Mouse (Mus musculus) kidney, embryonic 15.5 days (tissue): Measurements from ENCODE around the gene Slc22a15. TPM values are rescaled to one million over a fixed set of nuclear protein-coding genes. Genes with fewer than 3 reads are reported as not detected.
A peak's percentile ranks its signal among the peaks of the same experiment; 100 is the strongest.

ENCODE experiments used
- ATAC-seq: fragments of 200-750 bp; cut with Nextera tagmentation; replicated peaks from 2 replicates; pipeline ENCODE4 v1.8.0; 2017; ENCODE audit warnings: moderate TSS enrichment; ENCODE audit not compliant: low FRiP score
- H3K27ac ChIP-seq: fragments of 300-500 bp; sonication (generic); 2 replicates; pipeline ENCODE4 v1.5.1; 2015; ENCODE audit warnings: mild to moderate bottlenecking, inconsistent platforms
- H3K27me3 ChIP-seq: fragments of 300-500 bp; sonication (generic); 2 replicates; pipeline ENCODE4 v1.6.1; 2015; ENCODE audit warnings: inconsistent platforms
- H3K36me3 ChIP-seq: fragments of 300-500 bp; sonication (generic); 2 replicates; pipeline ENCODE4 v1.6.1; 2015; ENCODE audit warnings: inconsistent platforms
- H3K4me1 ChIP-seq: fragments of 300-500 bp; sonication (generic); 2 replicates; pipeline ENCODE4 v1.6.1; 2015; ENCODE audit warnings: inconsistent platforms
- H3K4me2 ChIP-seq: fragments of 300-500 bp; sonication (generic); 2 replicates; pipeline ENCODE4 v1.6.1; 2015; ENCODE audit warnings: moderate library complexity, mild to moderate bottlenecking, inconsistent platforms
- H3K4me3 ChIP-seq: fragments of 300-500 bp; sonication (generic); replicated peaks from 2 replicates; pipeline ENCODE4 v1.5.1; 2015; ENCODE audit warnings: mild to moderate bottlenecking, inconsistent platforms
- H3K9ac ChIP-seq: fragments of 300-500 bp; sonication (generic); 2 replicates; pipeline ENCODE4 v1.6.1; 2015; ENCODE audit warnings: mild to moderate bottlenecking, inconsistent platforms
- H3K9me3 ChIP-seq: fragments of 300-500 bp; sonication (generic); replicated peaks from 2 replicates; pipeline ENCODE4 v1.6.1; 2016; ENCODE audit warnings: inconsistent platforms
- WGBS: fragments of 180-500 bp; shearing (Covaris S2); methylation state at CpG from one replicate; pipeline ENCODE4 v1.1.7; 2015; ENCODE audit warnings: mixed read lengths; 5-methylcytosine and 5-hydroxymethylcytosine counted together
- polyA plus RNA-seq: library from polyadenylated mRNA; unstranded; fragments of >200 nt; fragmentation: Nextera tagmentation; extraction: Ambion mirVana; gene quantifications from 2 replicates; pipeline ENCODE4 v1.2.1, GENCODE M21; 2015

The Slc22a15 gene
- polyA plus RNA-seq, 1 experiment from 2014 or later = 3.1 TPM

DNA sequence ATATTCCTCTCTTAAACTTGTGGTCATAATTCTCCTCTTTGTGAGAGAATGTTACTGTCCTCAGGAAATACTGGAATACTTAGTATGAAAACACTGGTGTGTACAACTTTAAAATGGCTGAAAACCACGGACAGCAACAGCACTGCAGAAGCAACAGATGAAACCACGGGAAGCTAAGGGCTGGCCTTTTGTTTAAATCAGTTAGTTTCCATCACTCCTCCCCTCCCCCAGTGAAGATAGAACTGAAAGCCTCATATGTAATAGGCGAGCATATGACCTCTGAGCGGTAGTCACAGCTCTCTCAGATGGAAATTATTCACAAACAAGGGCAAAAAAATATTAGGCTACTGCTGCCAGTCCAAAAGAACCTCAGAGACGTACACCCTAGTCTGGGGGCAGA lies 10.0 kb downstream of the Slc22a15 start:
- Histone ChIP-seq H3K9ac (no peak overlapping the region), H3K27ac (no peak overlapping the region), H3K9me3 (no peaks in the 10 kb centered on the region), H3K27me3 (no peaks in the 10 kb centered on the region), H3K36me3 (no peaks in the 10 kb centered on the region; the same call in 1 of the 2 replicates), H3K4me3 (no peak overlapping the region), H3K4me1 (no peaks in the 10 kb centered on the region), H3K4me2 (no peak overlapping the region)
- no peak for ATAC-seq
- 85% methylated on average over 5 of the region's 5 CpGs for WGBS

DNA sequence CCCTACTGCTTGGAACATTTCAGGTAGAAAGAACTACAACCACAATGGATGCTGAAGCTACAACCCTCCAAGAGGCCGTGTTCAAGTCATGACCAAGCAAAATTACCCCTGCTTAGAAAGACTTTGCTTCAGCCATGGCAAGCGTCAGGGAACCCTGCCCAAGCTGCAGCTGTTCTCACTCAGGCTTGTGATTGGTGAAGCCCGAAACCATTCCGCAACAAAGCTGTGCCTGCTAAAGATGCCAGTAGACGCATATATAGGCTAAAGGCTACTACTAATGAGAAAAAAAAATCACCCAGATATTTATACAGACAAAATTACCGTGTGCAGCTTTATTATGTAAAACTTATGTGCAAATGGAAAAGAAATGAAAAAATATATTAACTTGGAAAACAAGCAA lies 12.2 kb downstream of the Slc22a15 start:
- no peak for ATAC-seq
- no peaks in the 10 kb centered on the region for H3K27me3 ChIP-seq
- H3K9me3 ChIP-seq = no peaks in the 10 kb centered on the region
- no peaks in the 10 kb centered on the region for H3K4me1 ChIP-seq
- 70% methylated on average over 6 of the region's 6 CpGs for WGBS
- no peaks in the 10 kb centered on the region; the same call in 1 of the 2 replicates for H3K36me3 ChIP-seq
- no peak overlapping the region for H3K27ac ChIP-seq
- H3K4me2 ChIP-seq = no peak overlapping the region
- no peak overlapping the region for H3K4me3 ChIP-seq
- no peak overlapping the region for H3K9ac ChIP-seq

DNA sequence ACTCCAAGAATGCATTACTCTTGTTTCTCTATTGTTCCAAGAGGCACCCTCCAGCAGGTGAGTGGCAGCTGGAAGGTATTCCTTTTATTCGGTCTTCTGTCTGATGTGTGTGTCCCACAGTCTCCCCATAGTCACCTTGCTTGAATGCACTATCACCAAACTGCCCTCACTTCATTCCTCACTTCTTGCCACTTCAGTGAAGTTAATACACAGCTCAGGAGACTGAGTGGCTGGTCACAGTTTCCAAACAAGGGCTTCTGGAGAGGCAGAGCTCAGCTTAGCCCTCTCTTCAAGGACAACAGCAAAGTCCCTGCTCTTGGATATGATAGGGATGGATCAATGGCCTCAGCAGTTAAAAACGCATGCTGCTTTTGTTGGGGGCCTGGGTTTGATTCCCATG lies 17.2 kb downstream of the Slc22a15 start:
- Histone ChIP-seq H3K4me3 (no peak overlapping the region), H3K9me3 (no peaks in the 10 kb centered on the region), H3K4me2 (no peak overlapping the region), H3K4me1 (peaks cover 6% of the 10 kb centered on the region; the same call in 1 of the 2 replicates), H3K36me3 (no peaks in the 10 kb centered on the region), H3K9ac (no peak overlapping the region), H3K27ac (no peak overlapping the region), H3K27me3 (no peaks in the 10 kb centered on the region)
- WGBS = 75% methylated on average over 2 of the region's 2 CpGs
- ATAC-seq = no peak

DNA sequence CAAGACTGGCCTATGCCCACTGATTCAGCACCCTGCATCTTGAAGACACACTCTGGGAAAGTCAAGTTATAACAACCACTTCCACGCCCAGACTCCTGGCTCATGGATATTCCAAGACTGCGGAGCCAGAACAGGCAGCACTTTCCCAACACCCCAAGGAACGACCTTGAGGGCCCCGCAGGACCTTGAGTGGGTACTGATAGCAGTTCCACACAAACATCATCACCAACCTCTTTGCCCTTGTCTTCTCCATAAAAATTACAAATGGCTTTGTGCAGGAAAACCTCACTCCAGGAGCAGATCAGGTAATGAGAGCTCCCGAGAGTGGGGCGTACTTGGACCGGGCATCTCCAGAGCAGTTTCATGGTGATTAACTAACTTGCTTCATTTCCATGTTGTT lies 19.5 kb downstream of the Slc22a15 start:
- ATAC-seq = no peak
- 80% methylated on average over 7 of the region's 7 CpGs for WGBS

DNA sequence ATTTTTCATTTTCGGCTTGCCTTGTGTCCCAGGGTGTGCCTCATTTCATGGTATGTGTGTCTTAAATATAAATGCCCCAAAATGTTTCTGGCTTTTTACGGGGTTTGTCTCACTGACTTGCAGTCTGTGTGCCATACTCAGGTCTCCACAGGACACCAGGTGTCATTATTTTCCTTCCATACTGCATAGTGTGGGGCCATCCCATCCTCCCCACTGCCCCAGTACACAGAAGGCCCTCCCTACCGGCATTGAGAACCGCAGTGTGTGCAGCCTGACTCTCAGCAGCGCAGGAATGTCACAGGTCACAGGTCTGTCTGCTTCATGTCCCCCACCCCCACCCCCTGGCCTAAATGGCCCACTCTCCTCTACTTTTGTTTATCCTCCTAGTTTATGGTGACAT lies 21.2 kb downstream of the Slc22a15 start:
- Histone ChIP-seq H3K36me3 (no peaks in the 10 kb centered on the region), H3K27me3 (no peaks in the 10 kb centered on the region), H3K27ac (no peak overlapping the region), H3K4me3 (no peak overlapping the region), H3K9ac (no peak overlapping the region), H3K4me1 (peaks cover 6% of the 10 kb centered on the region; the same call in 1 of the 2 replicates), H3K9me3 (no peaks in the 10 kb centered on the region), H3K4me2 (no peak overlapping the region)
- no peak for ATAC-seq
- 56% methylated on average over 5 of the region's 5 CpGs for WGBS

More for the DNA sequence above, 19.5 kb downstream of the Slc22a15 start:
- Histone ChIP-seq H3K4me1 (peaks cover 6% of the 10 kb centered on the region; the same call in 1 of the 2 replicates), H3K9me3 (no peaks in the 10 kb centered on the region), H3K4me3 (no peak overlapping the region), H3K27ac (no peak overlapping the region), H3K27me3 (no peaks in the 10 kb centered on the region), H3K9ac (no peak overlapping the region), H3K4me2 (no peak overlapping the region), H3K36me3 (no peaks in the 10 kb centered on the region)

DNA sequence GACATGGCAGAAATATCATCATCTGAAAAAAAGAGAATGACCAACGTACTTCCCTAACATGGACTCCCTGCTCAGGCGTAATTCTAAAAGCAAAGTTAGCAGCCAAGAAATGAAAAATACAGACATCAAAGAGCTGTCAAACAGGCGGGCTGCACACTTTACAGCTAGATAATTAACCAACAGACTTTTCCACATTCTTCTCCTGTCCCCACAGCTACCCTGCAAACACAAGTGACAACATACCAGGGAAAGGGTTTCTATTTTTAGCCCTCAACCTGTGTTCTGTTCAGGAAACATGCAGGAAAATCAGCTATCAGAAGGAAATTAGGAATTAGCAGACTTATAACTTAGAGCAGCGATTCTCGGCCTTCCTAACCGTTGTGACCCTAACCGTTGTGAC lies 21.9 kb downstream of the Slc22a15 start:
- H3K4me3 ChIP-seq = no peak overlapping the region
- H3K27me3 ChIP-seq = no peaks in the 10 kb centered on the region
- peaks cover 6% of the 10 kb centered on the region; the same call in 1 of the 2 replicates for H3K4me1 ChIP-seq
- no peak overlapping the region for H3K4me2 ChIP-seq
- H3K9ac ChIP-seq = no peak overlapping the region
- no peak for ATAC-seq
- H3K36me3 ChIP-seq = no peaks in the 10 kb centered on the region
- H3K27ac ChIP-seq = no peak overlapping the region
- WGBS = 47% methylated on average over 7 of the region's 7 CpGs
- no peaks in the 10 kb centered on the region for H3K9me3 ChIP-seq

DNA sequence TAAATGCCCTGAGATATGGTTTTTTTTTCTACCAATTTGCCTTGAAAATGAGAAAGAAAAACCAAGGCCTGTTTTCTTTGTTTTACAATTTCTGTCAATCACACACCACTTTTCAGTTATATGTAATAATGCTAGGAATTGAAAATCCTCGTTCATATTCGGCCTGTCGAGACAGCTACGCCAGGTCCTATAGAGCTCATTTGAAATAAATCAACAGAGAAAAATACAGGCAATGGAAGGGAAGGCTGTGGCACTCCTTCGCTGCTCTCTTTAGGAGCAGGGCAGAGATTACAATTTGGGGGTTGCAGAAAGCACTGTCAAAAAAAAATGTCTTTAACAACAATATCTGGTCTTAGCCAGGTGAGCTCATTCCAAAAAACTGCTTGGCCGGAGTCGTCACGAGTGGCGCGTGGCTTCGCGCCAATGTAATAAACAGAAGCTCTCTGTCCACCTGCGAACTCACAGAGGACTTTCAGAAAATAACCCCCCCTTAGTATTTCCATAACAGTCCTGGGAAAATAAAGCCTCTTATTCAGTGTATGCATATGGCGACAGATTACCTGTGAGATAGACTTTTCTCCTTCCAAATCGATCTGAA lies 26.8 kb downstream of the Slc22a15 start:
- no peaks in the 10 kb centered on the region for H3K36me3 ChIP-seq
- no peak for ATAC-seq
- H3K9me3 ChIP-seq = no peaks in the 10 kb centered on the region
- H3K4me3 ChIP-seq = no peak overlapping the region
- WGBS = 90% methylated on average over 15 of the region's 15 CpGs
- H3K4me1 ChIP-seq = peaks cover 3% of the 10 kb centered on the region; the same call in 1 of the 2 replicates
- H3K9ac ChIP-seq = no peak overlapping the region
- no peak overlapping the region for H3K4me2 ChIP-seq
- no peak overlapping the region for H3K27ac ChIP-seq
- no peaks in the 10 kb centered on the region for H3K27me3 ChIP-seq

DNA sequence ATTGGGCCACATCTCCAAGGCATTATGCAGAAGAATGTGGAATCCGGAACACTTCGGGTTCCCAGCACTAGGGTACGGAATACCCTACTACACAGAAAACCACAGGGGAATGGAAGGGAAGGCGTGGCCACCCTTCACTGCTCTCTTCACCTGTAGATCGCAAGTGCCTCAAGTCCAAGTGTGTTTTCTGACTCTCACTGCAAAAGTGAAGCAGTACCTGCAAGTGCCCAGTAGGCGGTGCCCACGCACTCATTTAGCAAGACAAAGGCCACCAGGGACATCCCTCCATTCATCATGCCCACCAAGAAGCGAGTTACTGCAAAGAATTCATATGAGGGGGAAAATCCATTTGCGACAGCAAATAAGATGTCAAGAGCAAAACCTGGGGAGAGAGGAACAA lies 27.4 kb downstream of the Slc22a15 start:
- Histone ChIP-seq H3K27me3 (no peaks in the 10 kb centered on the region), H3K4me2 (no peak overlapping the region)
- WGBS = 25% methylated on average over 9 of the region's 9 CpGs

DNA sequence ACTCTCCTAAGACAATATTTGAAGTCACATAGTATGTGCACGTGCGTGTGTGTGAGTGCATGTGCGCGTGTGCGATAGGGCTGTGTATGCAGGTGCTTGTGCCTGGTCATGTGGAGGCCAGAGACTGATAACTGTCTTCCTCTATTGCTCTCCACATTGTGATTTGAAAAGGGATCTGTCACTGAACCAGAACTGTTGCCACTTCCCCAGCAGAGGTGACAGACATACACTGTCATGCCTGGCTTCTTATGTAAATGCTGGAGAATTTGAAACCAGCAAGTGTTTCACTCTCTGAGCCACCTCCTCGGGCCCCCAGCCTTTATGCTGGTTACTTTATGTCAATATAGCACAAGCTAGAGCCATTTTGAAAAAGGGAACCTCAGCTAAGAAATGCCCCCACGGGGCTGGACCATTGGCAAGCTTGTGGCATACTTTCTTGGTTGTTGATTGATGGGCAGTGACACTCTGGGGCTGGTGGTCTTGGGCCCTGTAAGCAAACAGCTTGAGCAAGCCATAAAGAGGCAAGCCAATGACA lies 28.8 kb downstream of the Slc22a15 start:
- no peaks in the 10 kb centered on the region for H3K27me3 ChIP-seq
- no peak overlapping the region for H3K9ac ChIP-seq
- 81% methylated on average over 7 of the region's 7 CpGs for WGBS
- H3K9me3 ChIP-seq = no peaks in the 10 kb centered on the region
- H3K36me3 ChIP-seq = no peaks in the 10 kb centered on the region
- no peak overlapping the region for H3K27ac ChIP-seq
- H3K4me3 ChIP-seq = no peak overlapping the region
- no peak overlapping the region for H3K4me2 ChIP-seq
- no peaks in the 10 kb centered on the region for H3K4me1 ChIP-seq
- no peak for ATAC-seq

More for the DNA sequence above, 27.4 kb downstream of the Slc22a15 start:
- H3K4me1 ChIP-seq = no peaks in the 10 kb centered on the region
- no peak for ATAC-seq
- H3K27ac ChIP-seq = no peak overlapping the region
- no peaks in the 10 kb centered on the region for H3K36me3 ChIP-seq
- H3K4me3 ChIP-seq = no peak overlapping the region
- no peak overlapping the region for H3K9ac ChIP-seq
- H3K9me3 ChIP-seq = no peaks in the 10 kb centered on the region

DNA sequence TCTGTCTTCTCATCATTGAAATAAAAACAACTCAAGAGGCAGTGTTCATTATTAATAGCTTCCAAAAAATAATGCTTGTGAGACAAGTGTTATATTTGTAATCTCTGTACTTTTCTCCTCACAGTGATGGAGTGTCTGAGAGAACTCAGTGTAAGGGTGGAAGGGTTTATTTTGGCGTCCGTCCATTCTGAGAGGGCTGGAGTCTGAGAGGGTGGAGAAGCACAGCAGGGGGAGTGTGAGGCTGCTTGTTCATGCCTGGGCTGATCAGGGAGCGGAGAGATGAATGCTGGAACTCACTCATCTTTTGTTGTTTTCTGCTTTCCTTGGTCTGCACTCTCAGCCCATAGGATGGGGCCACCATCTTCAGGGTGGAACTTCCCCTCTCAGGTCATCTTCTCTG lies 38.7 kb downstream of the Slc22a15 start:
- H3K9ac ChIP-seq = no peak overlapping the region
- H3K27ac ChIP-seq = no peak overlapping the region
- H3K4me1 ChIP-seq = 0 out of 2 replicates have a peak, but pooled peaks cover 6% of the 10 kb centered on the region
- no peak overlapping the region for H3K4me3 ChIP-seq
- H3K4me2 ChIP-seq = no peak overlapping the region
- ATAC-seq = peak; percentile 73; the same call in 1 of the 2 replicates
- H3K27me3 ChIP-seq = no peaks in the 10 kb centered on the region
- no peaks in the 10 kb centered on the region for H3K36me3 ChIP-seq
- WGBS = 57% methylated on average over 3 of the region's 3 CpGs
- no peaks in the 10 kb centered on the region for H3K9me3 ChIP-seq

DNA sequence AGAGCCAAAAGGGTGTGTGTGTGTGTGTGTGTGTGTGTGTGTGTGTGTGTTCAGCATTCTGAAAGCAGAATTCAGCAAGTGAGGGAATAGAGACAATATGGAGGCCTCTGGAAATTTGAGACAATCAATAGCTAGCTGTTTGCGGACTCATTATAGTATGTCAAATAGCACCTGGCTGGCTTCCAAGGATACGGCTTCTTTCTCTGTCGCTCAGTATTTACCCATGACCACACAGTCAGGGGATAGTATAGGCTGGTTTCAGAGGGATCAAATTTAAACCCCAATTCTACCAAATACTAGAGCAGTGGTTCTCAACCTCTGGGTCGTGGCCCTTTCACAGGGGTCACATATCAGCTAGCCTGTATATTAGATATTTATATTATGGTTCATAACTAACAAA lies 39.2 kb downstream of the Slc22a15 start:
- Histone ChIP-seq H3K4me1 (0 out of 2 replicates have a peak, but pooled peaks cover 6% of the 10 kb centered on the region), H3K4me2 (no peak overlapping the region), H3K36me3 (no peaks in the 10 kb centered on the region), H3K27ac (no peak overlapping the region), H3K4me3 (no peak overlapping the region), H3K9me3 (no peaks in the 10 kb centered on the region), H3K27me3 (no peaks in the 10 kb centered on the region), H3K9ac (no peak overlapping the region)
- 47% methylated on average over 4 of the region's 4 CpGs for WGBS
- ATAC-seq = no peak

DNA sequence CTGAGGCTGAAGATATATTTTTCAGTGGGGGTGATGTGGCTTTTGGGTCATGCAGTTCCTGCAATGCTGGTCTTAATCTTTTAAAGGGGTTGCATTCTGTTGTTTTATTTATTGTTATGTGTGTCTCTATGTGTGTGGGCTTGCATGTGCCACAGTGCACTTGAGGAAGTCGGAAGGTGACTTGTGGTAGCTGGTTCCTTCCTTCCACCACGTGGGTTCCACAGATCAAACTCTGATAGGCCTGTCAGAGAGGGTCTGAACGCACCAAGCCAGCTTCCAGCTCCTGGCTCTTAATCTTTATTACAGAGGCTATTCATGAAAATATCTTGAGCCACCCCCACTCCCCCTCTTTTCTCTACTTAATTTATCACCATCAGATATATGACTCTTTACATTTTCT lies 40.4 kb downstream of the Slc22a15 start:
- Histone ChIP-seq H3K4me2 (no peak overlapping the region), H3K4me1 (0 out of 2 replicates have a peak, but pooled peaks cover 6% of the 10 kb centered on the region), H3K36me3 (0 out of 2 replicates have a peak, but pooled peaks cover 9% of the 10 kb centered on the region), H3K27me3 (no peaks in the 10 kb centered on the region), H3K9me3 (no peaks in the 10 kb centered on the region), H3K4me3 (no peak overlapping the region), H3K9ac (no peak overlapping the region), H3K27ac (no peak overlapping the region)
- WGBS = 52% methylated on average over 3 of the region's 3 CpGs
- ATAC-seq = no peak
